Mouse (Mus musculus): Measurements from ENCODE around the gene Zfp52. TPM values are rescaled to one million over a fixed set of nuclear protein-coding genes. Genes with fewer than 3 reads are reported as not detected.

Zfp52 gene
- polyA plus RNA-seq, 1 experiment from 2014 or later = 5.6 TPM

DNA sequence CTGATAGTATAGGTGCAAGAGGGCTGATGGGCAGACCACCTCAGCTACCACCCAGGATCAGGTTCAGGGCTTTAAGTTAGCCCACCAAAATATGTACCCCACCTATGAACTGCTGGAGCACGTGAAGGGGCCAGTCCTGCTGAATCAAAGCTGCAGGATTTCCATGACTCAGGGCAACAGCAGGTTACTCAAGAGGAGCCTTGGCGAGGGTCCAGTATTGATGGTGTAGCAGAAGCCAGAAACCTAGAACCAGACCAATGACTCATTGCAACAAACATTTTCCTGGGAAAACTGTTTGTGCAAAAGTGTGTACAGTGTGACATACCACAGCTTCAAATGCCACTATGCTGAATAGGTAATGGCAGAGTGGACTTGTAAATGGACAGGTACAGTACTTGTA lies 22.5 kb downstream of the Zfp52 start:
- TF ChIP-seq CTCF (IDR thresholded peaks at IDR 0.05; ENCODE audit: low read depth) = no peak
- Histone ChIP-seq H3K4me1 (replicated peaks; ENCODE audit: insufficient read depth, low read length) (no peaks in the 10 kb centered on the region), H3K36me3 (ENCODE audit: insufficient read depth, low read length) (peaks cover 13% of the 10 kb centered on the region; the same call in 1 of the 2 replicates), H3K27me3 (ENCODE audit: insufficient read depth, low read length) (no peaks in the 10 kb centered on the region), H3K27ac (no peak overlapping the region), H3K4me3 (replicated peaks; ENCODE audit: low read depth, low read length) (no peak overlapping the region), H3K9me3 (replicated peaks; ENCODE audit: low read length) (no peaks in the 10 kb centered on the region), H3K9ac (ENCODE audit: low read depth, low read length) (no peak overlapping the region), H3K4me2 (ENCODE audit: low read length) (no peak overlapping the region)
- no peak for DNase-seq (ENCODE audit: low spot score)
- ATAC-seq (replicated peaks; ENCODE audit: low FRiP score, low read depth) = no peak
- 83% methylated on average over 2 of the region's 2 CpGs for WGBS

DNA sequence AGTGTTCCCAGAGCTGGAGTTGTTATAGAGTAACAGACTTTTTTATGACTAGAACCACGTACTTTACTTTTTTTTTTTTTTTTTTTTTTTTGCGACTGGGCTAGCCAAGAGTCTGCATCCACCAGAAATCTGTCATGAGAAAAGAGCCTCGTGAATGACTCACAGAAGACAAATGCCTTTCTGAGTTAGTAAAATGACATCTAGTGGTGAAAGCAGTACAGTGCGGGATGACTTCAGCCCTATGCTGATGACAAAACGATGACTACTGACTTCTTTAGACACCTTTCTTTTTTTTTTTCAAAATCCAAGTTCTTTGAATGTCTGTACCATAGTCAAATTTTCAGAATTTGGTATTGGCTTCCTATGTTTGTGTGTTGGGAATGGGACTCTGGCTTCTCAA lies 30.9 kb downstream of the Zfp52 start:
- DNase-seq (ENCODE audit: low spot score) = peak; percentile 87
- H3K4me2 ChIP-seq (ENCODE audit: low read length) = peak overlapping the region; percentile 72
- H3K9ac ChIP-seq (ENCODE audit: low read depth, low read length) = peak overlapping the region; percentile 58; the same call in 1 of the 2 replicates
- H3K27ac ChIP-seq = peak overlapping the region; percentile 85
- WGBS = 3% methylated on average over 5 of the region's 5 CpGs
- no peaks in the 10 kb centered on the region for H3K9me3 ChIP-seq (replicated peaks; ENCODE audit: low read length)
- no peaks in the 10 kb centered on the region for H3K27me3 ChIP-seq (ENCODE audit: insufficient read depth, low read length)
- TF ChIP-seq CTCF (IDR thresholded peaks at IDR 0.05; ENCODE audit: low read depth) = peak; percentile 58
- peak overlapping the region; percentile 63 for H3K4me3 ChIP-seq (replicated peaks; ENCODE audit: low read depth, low read length)
- ATAC-seq (replicated peaks; ENCODE audit: low FRiP score, low read depth) = peak; percentile 35
- H3K4me1 ChIP-seq (replicated peaks; ENCODE audit: insufficient read depth, low read length) = 0 out of 2 replicates have a peak, but pooled peaks cover 9% of the 10 kb centered on the region
- H3K36me3 ChIP-seq (ENCODE audit: insufficient read depth, low read length) = no peaks in the 10 kb centered on the region

DNA sequence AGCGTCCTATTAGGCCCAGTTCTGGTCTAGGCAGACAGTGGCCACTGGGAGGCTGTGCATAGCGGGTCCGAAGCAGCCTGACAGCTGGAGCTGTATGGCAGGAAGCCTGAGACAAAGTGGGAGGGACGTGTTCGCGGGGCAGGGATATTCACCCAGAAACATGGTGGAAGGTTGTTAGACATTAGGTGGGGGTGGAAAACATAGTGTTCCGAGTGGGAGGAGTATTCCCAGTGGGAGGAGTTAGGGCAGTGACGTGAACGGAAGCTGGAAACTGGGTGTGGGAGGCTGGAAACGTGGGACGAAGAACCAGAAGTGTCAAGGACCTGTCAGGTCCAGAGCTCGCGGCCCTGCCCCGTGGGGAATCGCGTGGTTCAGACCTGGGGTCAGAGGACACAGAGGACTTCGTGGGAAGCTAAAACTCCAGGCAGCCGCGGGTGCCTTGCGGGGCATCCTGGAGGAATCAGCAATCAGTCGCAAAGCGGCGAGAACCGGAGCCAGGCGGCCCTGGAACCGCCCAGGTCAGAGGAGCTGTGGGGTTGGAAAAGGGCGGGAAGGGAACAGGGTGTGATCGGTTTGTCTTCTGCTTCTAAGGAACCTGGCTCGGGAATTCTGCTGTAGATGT lies 31.5 kb downstream of the Zfp52 start, which contains the start of gene Zfp948:
Zfp948 (plus strand) TSS at position 281 of the 622 bp plus-strand sequence.
- DNase-seq (ENCODE audit: low spot score) = peak; percentile 98
- 0% methylated on average over 29 of the region's 29 CpGs for WGBS
- TF ChIP-seq CTCF (IDR thresholded peaks at IDR 0.05; ENCODE audit: low read depth) = peak; percentile 17; the same call in 1 of the 2 replicates
- ATAC-seq (replicated peaks; ENCODE audit: low FRiP score, low read depth) = peak; percentile 95
- H3K4me1 ChIP-seq (replicated peaks; ENCODE audit: insufficient read depth, low read length) = 0 out of 2 replicates have a peak, but pooled peaks cover 9% of the 10 kb centered on the region
- no peaks in the 10 kb centered on the region for H3K27me3 ChIP-seq (ENCODE audit: insufficient read depth, low read length)
- H3K36me3 ChIP-seq (ENCODE audit: insufficient read depth, low read length) = no peaks in the 10 kb centered on the region
- H3K9ac ChIP-seq (ENCODE audit: low read depth, low read length) = peak within 1 kb of the TSS; percentile 58
- H3K27ac ChIP-seq = peak within 1 kb of the TSS; percentile 85
- no peaks in the 10 kb centered on the region for H3K9me3 ChIP-seq (replicated peaks; ENCODE audit: low read length)
- H3K4me3 ChIP-seq (replicated peaks; ENCODE audit: low read depth, low read length) = peak within 1 kb of the TSS; percentile 63
- H3K4me2 ChIP-seq (ENCODE audit: low read length) = peak within 1 kb of the TSS; percentile 72

DNA sequence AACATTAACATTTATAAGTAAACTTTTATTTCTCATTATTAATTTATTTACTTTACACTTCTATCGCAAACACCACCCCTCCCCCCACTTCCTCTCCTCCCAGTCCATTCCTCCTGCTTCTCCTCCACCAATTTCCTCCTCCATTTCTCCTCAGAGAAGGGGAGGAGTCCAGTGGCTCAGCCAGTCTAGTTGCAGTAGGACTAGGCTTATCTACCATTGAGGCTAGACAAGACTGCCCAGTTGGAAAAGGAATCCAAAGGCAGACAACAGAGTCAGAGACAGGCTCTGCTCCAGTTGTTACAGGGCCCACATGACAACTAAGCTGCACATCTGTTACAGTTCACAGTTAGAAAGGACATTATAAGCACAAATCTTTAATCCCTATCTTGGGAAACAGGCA lies 32.4 kb downstream of the Zfp52 start:
- Histone ChIP-seq H3K9ac (ENCODE audit: low read depth, low read length) (no peak overlapping the region), H3K4me2 (ENCODE audit: low read length) (peak overlapping the region; percentile 72), H3K4me3 (replicated peaks; ENCODE audit: low read depth, low read length) (peak overlapping the region; percentile 63), H3K36me3 (ENCODE audit: insufficient read depth, low read length) (no peaks in the 10 kb centered on the region), H3K27me3 (ENCODE audit: insufficient read depth, low read length) (no peaks in the 10 kb centered on the region), H3K4me1 (replicated peaks; ENCODE audit: insufficient read depth, low read length) (0 out of 2 replicates have a peak, but pooled peaks cover 9% of the 10 kb centered on the region), H3K9me3 (replicated peaks; ENCODE audit: low read length) (no peaks in the 10 kb centered on the region), H3K27ac (0 out of 2 replicates have a peak overlapping the region, but pooled peaks have one; percentile 36)
- no peak for TF ChIP-seq CTCF (IDR thresholded peaks at IDR 0.05; ENCODE audit: low read depth)
- ATAC-seq (replicated peaks; ENCODE audit: low FRiP score, low read depth) = no peak
- WGBS = 12% methylated on average over 1 of the region's 1 CpGs
- peak; percentile 75 for DNase-seq (ENCODE audit: low spot score)

DNA sequence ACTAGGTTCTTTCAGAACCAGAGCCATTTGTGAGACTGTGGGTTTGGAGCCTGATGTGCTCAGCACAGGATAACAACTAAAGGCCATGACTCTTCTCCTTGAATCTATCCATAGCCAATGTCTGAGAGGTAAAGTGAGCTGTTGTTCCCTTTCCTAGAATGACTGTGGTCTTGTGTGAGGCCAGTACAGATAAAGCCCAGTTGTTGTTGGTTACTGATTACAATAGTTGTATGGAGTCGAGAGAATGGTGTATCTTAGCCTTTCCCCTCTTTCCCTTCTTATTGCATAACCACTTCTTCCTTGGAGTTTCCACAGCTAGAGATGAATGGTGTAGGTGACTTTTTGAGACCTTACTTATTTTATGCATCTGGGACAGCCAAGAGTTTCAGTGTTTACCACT lies 43.7 kb downstream of the Zfp52 start:
- Histone ChIP-seq H3K27me3 (ENCODE audit: insufficient read depth, low read length) (no peaks in the 10 kb centered on the region), H3K4me2 (ENCODE audit: low read length) (no peak overlapping the region), H3K27ac (no peak overlapping the region), H3K4me3 (replicated peaks; ENCODE audit: low read depth, low read length) (no peak overlapping the region), H3K9ac (ENCODE audit: low read depth, low read length) (no peak overlapping the region), H3K4me1 (replicated peaks; ENCODE audit: insufficient read depth, low read length) (no peaks in the 10 kb centered on the region), H3K36me3 (ENCODE audit: insufficient read depth, low read length) (peaks cover 10% of the 10 kb centered on the region; the same call in 1 of the 2 replicates), H3K9me3 (replicated peaks; ENCODE audit: low read length) (no peaks in the 10 kb centered on the region)
- ATAC-seq (replicated peaks; ENCODE audit: low FRiP score, low read depth) (no peak), DNase-seq (ENCODE audit: low spot score) (no peak)
- WGBS = 82% methylated on average over 1 of the region's 1 CpGs
- TF ChIP-seq CTCF (IDR thresholded peaks at IDR 0.05; ENCODE audit: low read depth) = no peak

DNA sequence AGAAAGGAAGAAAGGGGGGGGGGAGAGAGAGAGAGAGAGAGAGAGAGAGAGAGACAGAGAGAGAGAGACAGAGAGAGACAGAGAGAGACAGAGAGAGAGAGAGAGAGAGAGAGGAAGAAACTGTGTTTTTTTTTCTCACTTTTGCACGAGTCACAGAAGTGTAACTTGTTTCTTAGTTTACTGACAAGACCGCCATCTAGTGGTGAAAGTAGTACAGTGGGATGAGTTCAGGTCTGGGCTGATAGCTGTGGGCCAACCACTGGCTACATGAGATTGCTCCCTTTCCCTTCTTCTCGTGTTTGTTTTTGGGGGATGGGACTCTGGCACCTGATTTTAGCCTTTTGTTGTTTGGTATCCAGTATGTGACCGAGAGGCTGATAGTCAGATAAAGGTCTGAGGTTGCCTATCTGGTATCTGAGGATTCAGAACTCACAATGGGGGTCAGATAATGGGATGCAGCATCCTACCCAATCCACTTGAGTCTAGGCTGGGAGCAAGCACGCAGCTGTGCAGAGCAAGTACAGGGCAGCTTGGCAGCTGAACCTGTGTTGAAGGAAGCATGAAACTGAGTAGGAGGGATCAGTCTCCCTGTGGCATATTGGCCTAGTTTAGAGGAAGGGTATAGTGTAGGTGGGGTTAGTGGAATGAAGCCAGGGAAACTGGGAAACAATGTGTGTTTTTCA lies 44.3 kb downstream of the Zfp52 start:
- Histone ChIP-seq H3K4me2 (ENCODE audit: low read length) (no peak overlapping the region), H3K4me1 (replicated peaks; ENCODE audit: insufficient read depth, low read length) (no peaks in the 10 kb centered on the region), H3K27ac (no peak overlapping the region), H3K27me3 (ENCODE audit: insufficient read depth, low read length) (no peaks in the 10 kb centered on the region), H3K9me3 (replicated peaks; ENCODE audit: low read length) (no peaks in the 10 kb centered on the region), H3K9ac (ENCODE audit: low read depth, low read length) (no peak overlapping the region), H3K36me3 (ENCODE audit: insufficient read depth, low read length) (peaks cover 11% of the 10 kb centered on the region; the same call in 1 of the 2 replicates), H3K4me3 (replicated peaks; ENCODE audit: low read depth, low read length) (no peak overlapping the region)
- peak; percentile 88; the same call in 1 of the 2 replicates for ATAC-seq (replicated peaks; ENCODE audit: low FRiP score, low read depth)
- peak; percentile 77 for TF ChIP-seq CTCF (IDR thresholded peaks at IDR 0.05; ENCODE audit: low read depth)
- 26% methylated on average over 5 of the region's 5 CpGs for WGBS
- peak; percentile 90 for DNase-seq (ENCODE audit: low spot score)
